Mouse (Mus musculus) heart, postnatal 0 days (tissue): Measurements from ENCODE around the gene Tgfbr3l.

Source experiments
- CTCF ChIP-seq: IDR thresholded peaks from 2 replicates; pipeline ENCODE4 v1.5.1; 2016; ENCODE audit warnings: antibody characterized with exemption, control low read depth, low read depth
- EP300 ChIP-seq: IDR thresholded peaks from 2 replicates; pipeline ENCODE4 v1.6.1; 2016; ENCODE audit warnings: antibody characterized with exemption, low read depth

- TF ChIP-seq EP300, result no peak
- TF ChIP-seq CTCF, result no peak
Measured at GRCm38 (mm10) chr8:4269609-4270008, 21.6 kb downstream of the Tgfbr3l start.
